Mouse (Mus musculus) C2C12 (cell line): Measurements from ENCODE around the gene Pgm2. TPM values are rescaled to one million over a fixed set of nuclear protein-coding genes. Genes with fewer than 3 reads are reported as not detected.

Source experiments
- H3K27me3 ChIP-seq: one replicate; pipeline ENCODE4 v1.6.1; 2011; ENCODE audit not compliant: control insufficient read depth, insufficient read depth, insufficient read length
- H3K36me3 ChIP-seq: one replicate; pipeline ENCODE4 v1.6.1; 2011; ENCODE audit not compliant: control insufficient read depth, insufficient read depth
- H3K4me3 ChIP-seq: one replicate; pipeline ENCODE4 v1.5.1; 2011; ENCODE audit warnings: mild to moderate bottlenecking, control low read depth; ENCODE audit not compliant: poor library complexity, insufficient read depth, severe bottlenecking
- H3K79me2 ChIP-seq: one replicate; pipeline ENCODE4 v1.6.1; 2011; ENCODE audit not compliant: control insufficient read depth, insufficient read depth
- H3K79me3 ChIP-seq: one replicate; pipeline ENCODE4 v1.6.1; 2011; ENCODE audit warnings: low read depth, control low read depth
- H3ac ChIP-seq: one replicate; pipeline ENCODE3; 2011; ENCODE audit warnings: low read depth; ENCODE audit not compliant: control insufficient read depth, insufficient read length
- CEBPB ChIP-seq: IDR thresholded peaks from one replicate; pipeline ENCODE4 v1.6.1; 2011; ENCODE audit warnings: low read depth, mild to moderate bottlenecking, control low read depth, moderate library complexity
- CTCF ChIP-seq: IDR thresholded peaks from one replicate; pipeline ENCODE4 v1.5.1; 2011; ENCODE audit not compliant: control insufficient read depth, insufficient read depth, insufficient read length
- FOSL1 ChIP-seq: IDR thresholded peaks from one replicate; pipeline ENCODE4 v1.8.0; 2011; ENCODE audit warnings: mild to moderate bottlenecking, low read length; ENCODE audit not compliant: poor library complexity, insufficient read depth, severe bottlenecking
- MAX ChIP-seq: IDR thresholded peaks from one replicate; pipeline ENCODE4 v1.6.1; 2011; ENCODE audit warnings: mild to moderate bottlenecking, control low read depth
- MYOD1 ChIP-seq: IDR thresholded peaks from one replicate; pipeline ENCODE4 v1.6.1; 2011; ENCODE audit warnings: low read depth; ENCODE audit not compliant: control insufficient read depth, insufficient read length
- MYOG ChIP-seq: IDR thresholded peaks from one replicate; pipeline ENCODE4 v1.6.1; 2011; ENCODE audit not compliant: control insufficient read depth, insufficient read length; ENCODE audit errors: extremely low read depth
- USF1 ChIP-seq: IDR thresholded peaks from one replicate; pipeline ENCODE4 v1.6.1; 2011; ENCODE audit warnings: low read depth, mild to moderate bottlenecking, control low read depth, moderate library complexity
- polyA plus RNA-seq: library from polyadenylated mRNA; unstranded; fragments of >200 nt; fragmentation: generic; extraction: Trizol; gene quantifications from one replicate; pipeline ENCODE4 v1.2.1, GENCODE M21; 2012; ENCODE audit warnings: missing spikeins

The Pgm2 gene
- polyA plus RNA-seq, 1 experiment: 22.6 TPM

DNA sequence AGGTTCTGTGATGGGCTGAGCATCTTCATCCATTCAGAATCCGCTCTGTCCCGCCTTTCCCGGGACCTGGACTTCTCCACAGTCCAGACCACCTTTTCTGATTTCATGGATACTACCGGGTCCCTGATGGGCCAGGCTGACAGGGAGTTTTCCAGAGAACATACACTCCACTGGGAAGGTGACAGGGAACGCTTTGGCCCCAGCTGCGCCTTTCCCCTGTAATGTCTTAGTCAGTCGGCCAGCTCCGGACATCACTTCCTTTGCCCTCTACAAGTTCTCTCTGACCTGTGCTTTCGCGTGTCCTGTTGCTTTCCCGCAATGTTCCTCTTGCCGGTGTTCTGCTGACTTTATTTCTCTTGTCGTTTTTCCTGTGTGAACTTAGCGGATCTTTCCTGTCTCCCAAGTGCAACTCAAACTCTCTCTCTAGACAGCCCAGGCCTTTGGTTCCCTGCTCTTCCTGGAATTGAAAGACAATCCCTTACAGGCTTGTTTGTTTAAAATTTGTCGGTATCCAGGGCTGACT lies 660 bp downstream of the Pgm2 start:
- H3ac ChIP-seq: peak overlapping the region; percentile 75
- peaks cover 31% of the 10 kb centered on the region for H3K79me2 ChIP-seq
- peak overlapping the region; percentile 65 for H3K4me3 ChIP-seq
- peaks cover 3% of the 10 kb centered on the region for H3K36me3 ChIP-seq
- peaks cover 17% of the 10 kb centered on the region for H3K79me3 ChIP-seq
- no peaks in the 10 kb centered on the region for H3K27me3 ChIP-seq
- TF ChIP-seq USF1 (no peak), CEBPB (no peak), MAX (no peak), MYOD1 (no peak), FOSL1 (no peak), CTCF (no peak), MYOG (no peak)

DNA sequence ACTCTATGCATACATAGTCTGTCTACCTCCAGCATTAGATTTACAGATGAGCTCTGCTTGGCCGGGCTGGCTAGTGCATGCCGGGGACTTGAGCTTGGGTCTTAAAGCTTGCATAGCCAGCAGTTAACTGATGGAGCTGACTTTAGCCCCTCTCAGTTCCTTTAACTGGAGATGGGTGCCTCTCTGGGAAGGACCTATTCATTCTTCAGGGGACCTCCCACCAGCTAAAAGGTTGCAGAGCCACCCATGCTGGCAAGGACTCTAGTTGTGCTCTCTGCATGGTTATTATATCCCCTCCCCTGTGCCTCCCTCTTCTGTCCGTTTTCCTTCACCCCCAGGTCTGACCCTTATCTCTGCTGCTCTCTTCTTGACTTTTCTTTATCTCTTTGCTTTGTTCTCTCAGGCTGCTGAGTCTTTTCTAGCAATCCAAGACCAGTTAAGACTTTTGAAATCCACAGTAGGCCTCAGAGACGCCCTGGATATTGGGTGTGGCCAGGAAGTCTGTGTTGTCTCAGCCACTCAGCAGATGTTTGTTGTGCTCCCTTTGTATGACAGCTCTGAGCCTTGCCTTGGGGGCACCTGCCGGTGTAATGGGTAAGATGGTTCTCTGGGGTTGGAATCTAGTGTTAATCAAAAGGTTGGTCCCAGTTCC lies 2.7 kb downstream of the Pgm2 start:
- Histone ChIP-seq H3K79me2 (peaks cover 31% of the 10 kb centered on the region), H3K79me3 (peaks cover 17% of the 10 kb centered on the region), H3K36me3 (peaks cover 8% of the 10 kb centered on the region), H3ac (no peak overlapping the region), H3K4me3 (no peak overlapping the region), H3K27me3 (no peaks in the 10 kb centered on the region)
- no peak for TF ChIP-seq CEBPB
- no peak for TF ChIP-seq USF1
- no peak for TF ChIP-seq MYOD1
- no peak for TF ChIP-seq MYOG
- no peak for TF ChIP-seq FOSL1
- no peak for TF ChIP-seq MAX
- no peak for TF ChIP-seq CTCF

DNA sequence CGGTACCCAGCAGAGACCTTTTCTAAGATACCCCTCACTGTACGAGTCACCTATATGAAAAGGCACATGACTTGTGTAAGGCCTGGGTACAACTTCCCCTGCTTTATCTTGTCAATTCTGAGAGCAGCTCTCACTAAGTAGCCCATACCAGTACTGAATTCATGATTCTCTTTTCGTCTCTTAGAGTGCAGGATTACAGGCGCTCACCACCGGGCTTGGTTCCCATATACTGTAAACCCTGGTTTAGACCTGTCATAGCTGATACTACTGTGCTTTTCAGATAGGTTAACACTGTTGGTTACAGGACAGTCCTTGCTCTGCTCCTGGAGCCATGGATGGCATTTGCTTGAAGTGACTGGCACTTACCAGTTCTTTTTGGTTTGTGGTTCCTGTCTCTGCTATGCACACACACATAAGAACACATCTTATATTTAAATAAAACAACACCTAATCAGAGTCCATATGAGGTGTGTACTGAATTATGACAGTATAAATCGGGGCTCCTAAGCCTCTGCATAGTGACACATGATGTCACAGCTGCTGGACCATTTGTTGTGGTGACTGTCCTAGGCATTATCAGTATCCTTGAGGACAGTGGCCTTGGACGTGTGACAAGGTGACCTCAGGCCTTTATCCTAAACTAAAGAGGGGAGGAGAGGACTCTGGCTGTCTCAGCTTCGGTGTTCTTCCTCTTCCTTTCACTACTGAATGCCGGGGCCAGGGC lies 9.4 kb downstream of the Pgm2 start:
- Histone ChIP-seq H3K36me3 (peaks cover 40% of the 10 kb centered on the region), H3K79me2 (no peaks in the 10 kb centered on the region), H3K27me3 (no peaks in the 10 kb centered on the region), H3ac (no peak overlapping the region), H3K4me3 (no peak overlapping the region), H3K79me3 (no peaks in the 10 kb centered on the region)
- no peak for TF ChIP-seq MYOD1
- TF ChIP-seq MYOG: no peak
- no peak for TF ChIP-seq CEBPB

DNA sequence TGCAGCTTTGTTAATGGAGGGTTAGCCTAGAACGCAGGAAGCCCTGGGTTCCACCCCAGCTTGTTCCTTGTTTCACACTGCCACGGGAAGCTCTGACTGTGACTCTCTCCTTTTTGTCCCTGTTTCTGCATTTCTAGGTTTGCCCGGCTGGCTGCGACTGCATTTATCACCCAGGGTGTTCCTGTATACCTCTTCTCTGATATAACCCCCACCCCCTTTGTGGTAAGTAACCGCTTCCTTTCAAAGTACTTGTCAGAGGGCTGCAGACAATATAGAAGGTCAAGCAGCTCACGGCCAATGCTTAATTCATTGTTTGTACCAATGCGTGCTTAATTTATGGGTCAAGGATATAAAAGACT lies 9.9 kb downstream of the Pgm2 start:
- Histone ChIP-seq H3K36me3 (peaks cover 44% of the 10 kb centered on the region), H3K79me2 (no peaks in the 10 kb centered on the region), H3K27me3 (no peaks in the 10 kb centered on the region), H3K4me3 (no peak overlapping the region), H3K79me3 (no peaks in the 10 kb centered on the region), H3ac (no peak overlapping the region)
- TF ChIP-seq FOSL1 (no peak), CTCF (no peak), MYOD1 (no peak), MYOG (no peak), USF1 (no peak), CEBPB (no peak), MAX (no peak)

DNA sequence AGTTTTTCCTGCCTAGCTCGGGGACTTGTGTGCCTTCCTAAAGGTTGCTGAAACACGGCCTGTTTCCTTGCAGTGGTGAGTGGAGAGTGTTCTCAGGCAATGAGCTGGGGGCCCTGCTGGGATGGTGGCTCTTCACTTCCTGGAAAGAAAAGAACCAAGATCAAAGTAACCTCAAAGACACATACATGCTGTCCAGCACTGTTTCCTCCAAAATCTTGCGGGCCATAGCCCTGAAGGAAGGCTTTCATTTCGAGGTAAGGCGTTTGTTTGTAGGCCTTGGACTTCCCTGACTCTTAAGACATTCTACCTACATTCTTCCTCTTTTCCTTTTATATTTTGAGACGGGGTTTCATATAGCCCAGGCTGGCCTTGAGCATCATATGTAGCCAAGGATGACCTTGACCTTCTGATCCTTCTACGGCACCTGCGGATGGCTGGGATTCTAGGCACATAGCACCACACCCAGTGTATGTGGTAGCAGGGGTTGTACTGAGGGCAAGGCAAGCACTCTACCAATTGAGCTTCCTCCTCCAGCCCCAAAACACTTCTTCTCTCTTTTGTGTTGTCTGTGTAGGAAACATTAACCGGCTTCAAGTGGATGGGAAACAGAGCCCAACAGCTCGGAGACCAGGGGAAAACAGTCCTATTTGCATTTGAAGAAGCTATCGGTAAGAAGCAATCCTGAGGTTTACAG lies 15.0 kb downstream of the Pgm2 start:
- Histone ChIP-seq H3K4me3 (no peak overlapping the region), H3ac (no peak overlapping the region), H3K36me3 (peaks cover 55% of the 10 kb centered on the region), H3K79me2 (no peaks in the 10 kb centered on the region), H3K79me3 (no peaks in the 10 kb centered on the region), H3K27me3 (no peaks in the 10 kb centered on the region)
- TF ChIP-seq USF1: no peak
- TF ChIP-seq CTCF: no peak
- no peak for TF ChIP-seq FOSL1
- no peak for TF ChIP-seq MYOG

DNA sequence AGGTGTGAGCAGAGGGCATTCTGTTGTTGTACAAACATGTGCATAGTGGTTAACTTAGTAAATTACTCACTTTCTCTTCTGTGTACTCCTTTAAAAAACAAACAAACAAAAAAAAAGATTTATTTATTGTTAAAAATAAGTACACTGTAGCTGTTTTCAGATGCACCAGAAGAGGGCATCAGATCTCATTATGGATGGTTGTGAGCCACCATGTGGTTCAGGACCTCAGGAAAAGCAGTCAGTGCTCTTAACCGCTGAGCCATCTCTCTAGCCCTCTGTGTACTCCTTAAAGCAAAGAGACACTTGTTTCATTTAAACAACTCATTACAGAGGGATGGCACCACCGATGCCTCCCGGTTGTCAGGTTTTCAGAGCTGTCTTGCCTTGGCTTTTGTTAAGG lies 16.5 kb downstream of the Pgm2 start:
- Histone ChIP-seq H3K4me3 (no peak overlapping the region), H3K36me3 (peaks cover 52% of the 10 kb centered on the region), H3K79me2 (no peaks in the 10 kb centered on the region), H3K27me3 (no peaks in the 10 kb centered on the region), H3ac (no peak overlapping the region), H3K79me3 (no peaks in the 10 kb centered on the region)
- TF ChIP-seq USF1: no peak
- no peak for TF ChIP-seq FOSL1
- TF ChIP-seq MYOD1: no peak
- TF ChIP-seq CEBPB: no peak
- TF ChIP-seq CTCF: no peak
- no peak for TF ChIP-seq MAX
- no peak for TF ChIP-seq MYOG
